Mouse (Mus musculus): ENCODE measurements at regions not wholly inside any gene's neighbourhood (a gene's known extent, or its start where the extent isn't known, plus 50 kb on each side); places are given as distances from the start of the nearest gene placed in this dataset.

GRCm38 (mm10) chr3:128104516-128104915 is 208.4 kb upstream of the Fam241a start:
- DNase-seq = no peak

- DNase-seq = no peak
Observed at GRCm38 (mm10) chr3:128093046-128093445, 196.9 kb upstream of the Fam241a start.

DNA sequence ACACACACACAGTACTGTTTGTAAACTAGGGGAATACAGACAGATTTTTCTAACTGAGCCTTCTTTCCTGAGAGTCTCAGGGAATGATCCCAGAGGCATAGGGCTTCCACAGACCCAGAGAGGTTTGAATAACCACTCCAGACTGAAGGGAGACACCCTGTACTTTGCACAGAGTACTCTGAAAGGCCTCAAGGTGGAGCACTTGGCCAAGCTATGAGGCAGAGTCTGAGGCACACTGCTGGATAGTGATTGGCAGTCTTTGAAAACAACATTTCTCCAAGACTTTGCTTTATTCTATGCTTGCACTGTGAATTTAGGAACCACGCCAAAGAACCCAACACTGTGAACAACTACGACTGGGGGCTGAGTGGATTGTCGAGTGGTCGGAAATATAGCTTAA is 192.1 kb upstream of the Fam241a start:
- DNase-seq = no peak

DNA sequence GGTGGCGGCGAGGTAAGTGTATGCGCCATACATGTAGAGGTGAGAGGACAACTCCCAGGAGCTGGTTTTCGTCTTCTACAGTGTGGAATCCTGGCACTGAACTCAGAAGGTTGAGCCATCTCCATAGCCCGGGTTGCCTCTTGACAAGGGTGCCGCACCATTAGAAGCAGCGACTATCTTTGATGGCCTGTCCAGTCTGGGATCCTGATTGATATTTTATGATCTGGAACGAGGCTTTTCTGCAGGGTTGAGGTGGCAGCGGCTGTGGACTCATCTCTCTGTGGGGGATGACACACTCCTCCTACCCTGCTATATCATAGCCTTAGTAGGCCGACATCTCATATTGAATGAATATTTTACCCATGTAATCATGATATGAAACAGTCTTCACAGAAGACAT is 191.0 kb upstream of the Fam241a start:
- no peak for DNase-seq

- DNase-seq = no peak
Observed at GRCm38 (mm10) chr3:128082463-128082862, 186.3 kb upstream of the Fam241a start.

DNA sequence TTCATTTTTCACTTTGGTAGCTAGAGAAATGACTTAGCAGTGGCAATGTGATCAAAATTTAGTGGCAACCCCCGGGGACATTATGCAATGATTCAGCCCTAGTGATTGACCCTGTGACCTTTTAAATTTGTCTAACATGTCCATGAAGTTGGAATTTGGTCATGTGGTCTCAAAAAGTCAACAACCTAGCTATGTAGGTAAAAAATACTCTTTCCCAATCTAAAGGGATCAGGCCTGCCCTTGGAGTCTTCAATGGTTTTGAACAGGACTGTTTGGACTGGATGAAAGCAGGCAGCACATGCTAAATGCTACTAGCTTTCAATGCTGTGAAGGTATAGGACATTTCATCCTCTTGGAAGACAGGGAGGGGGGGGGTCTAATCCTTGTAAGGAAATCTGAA is 185.3 kb upstream of the Fam241a start:
- DNase-seq = no peak

- DNase-seq = no peak
Observed at GRCm38 (mm10) chr3:128067861-128068260, 171.7 kb upstream of the Fam241a start.

DNA sequence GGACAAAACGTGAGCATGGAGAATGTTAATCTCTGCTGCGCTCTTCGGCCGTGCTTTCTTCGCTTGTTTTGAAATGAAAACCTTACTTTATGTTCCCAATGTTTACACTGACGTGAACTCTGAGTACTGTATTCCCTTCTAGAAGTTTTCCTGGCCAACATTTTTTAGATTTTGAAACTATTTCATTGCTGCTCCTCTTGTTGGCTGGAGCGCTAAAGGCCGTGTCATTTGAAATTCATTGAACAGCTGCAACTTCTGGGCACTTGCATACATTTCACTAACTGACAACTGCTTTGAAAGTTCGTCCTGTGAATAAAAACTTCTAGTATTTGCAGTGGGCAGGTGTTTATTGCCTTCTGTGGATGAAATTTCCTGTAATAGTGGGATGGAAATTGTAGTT is 157.9 kb upstream of the Fam241a start:
- no peak for DNase-seq

DNA sequence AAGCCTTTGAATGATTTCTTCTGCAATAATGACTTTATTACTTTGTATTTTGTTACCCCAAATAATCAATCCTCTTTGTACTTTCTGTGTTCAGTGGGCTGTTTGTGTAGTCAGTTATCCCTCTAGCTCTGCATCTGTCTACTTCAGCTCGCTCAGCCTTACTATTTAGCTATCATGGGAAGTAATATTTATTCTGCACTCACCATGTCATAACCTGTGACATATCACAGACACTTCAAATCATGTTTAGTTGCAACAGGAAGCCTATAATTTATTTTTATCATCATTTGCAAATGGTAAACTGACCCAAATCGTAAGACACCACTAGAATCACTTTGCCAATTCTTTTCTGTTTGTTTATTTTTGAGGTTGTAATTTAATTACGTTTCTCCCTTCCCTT is 147.6 kb upstream of the Fam241a start:
- DNase-seq = no peak

GRCm38 (mm10) chr3:128040407-128041115 is 144.4 kb upstream of the Fam241a start:
- no peak for DNase-seq

DNA sequence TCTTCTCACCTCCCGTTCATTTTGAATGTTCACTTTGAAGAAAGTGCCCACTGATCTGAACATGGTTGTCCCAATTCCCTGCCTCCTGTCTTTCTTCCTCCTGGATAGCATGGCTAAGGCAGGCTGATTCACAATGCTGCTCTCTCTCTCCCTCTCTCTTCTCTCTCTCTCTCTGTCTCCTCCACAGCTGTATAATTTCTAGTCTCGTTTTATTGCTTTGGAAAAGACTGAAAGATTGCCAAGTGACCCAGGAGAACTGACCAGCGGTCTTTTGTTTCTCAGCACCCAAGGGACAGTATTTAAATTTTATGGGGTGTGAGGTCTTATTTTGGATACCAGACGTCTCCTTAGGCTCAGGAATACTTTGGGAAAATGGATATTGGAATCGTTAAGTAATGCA is 143.1 kb upstream of the Fam241a start:
- DNase-seq = no peak

DNA sequence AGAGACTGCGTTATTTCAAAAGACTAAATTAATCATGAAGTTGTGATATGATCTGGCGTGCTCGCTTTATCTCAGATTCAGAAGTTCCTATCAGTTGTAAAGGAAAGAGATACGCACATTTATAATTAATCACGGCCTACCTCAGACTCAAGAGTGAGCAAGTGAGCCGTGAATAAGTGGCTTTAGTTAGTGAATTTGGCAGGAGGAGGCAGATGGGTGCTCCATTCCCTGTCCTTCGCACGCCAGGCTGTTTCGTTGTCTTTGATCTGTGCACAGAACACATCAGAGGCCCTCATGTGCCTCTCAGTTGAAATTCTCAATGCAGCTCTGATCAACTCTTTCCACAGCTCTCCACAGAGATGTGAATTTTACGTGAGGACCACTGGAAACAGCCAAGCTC is 140.4 kb upstream of the Fam241a start:
- DNase-seq = no peak

DNA sequence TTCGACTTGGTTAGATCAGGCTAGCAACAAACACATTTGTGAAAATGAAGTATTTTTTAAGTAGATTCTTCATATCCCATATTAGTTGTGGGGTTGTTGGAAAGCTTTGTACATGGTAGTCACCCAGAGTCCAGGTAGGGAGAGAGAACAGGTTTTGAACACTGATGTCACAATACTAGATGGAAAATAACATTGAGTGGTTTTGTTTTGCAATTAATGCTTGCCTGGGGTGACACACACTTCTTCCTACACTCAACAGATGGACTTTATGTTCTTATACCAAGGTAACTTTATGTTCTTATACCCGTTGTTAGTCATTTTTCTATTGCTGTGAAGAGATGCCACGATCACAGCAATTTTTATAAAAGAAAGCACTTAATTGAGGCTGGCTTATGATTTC is 134.2 kb upstream of the Fam241a start:
- no peak for DNase-seq

- no peak for DNase-seq
Observed at GRCm38 (mm10) chr3:128029565-128029915, 133.4 kb upstream of the Fam241a start.

DNA sequence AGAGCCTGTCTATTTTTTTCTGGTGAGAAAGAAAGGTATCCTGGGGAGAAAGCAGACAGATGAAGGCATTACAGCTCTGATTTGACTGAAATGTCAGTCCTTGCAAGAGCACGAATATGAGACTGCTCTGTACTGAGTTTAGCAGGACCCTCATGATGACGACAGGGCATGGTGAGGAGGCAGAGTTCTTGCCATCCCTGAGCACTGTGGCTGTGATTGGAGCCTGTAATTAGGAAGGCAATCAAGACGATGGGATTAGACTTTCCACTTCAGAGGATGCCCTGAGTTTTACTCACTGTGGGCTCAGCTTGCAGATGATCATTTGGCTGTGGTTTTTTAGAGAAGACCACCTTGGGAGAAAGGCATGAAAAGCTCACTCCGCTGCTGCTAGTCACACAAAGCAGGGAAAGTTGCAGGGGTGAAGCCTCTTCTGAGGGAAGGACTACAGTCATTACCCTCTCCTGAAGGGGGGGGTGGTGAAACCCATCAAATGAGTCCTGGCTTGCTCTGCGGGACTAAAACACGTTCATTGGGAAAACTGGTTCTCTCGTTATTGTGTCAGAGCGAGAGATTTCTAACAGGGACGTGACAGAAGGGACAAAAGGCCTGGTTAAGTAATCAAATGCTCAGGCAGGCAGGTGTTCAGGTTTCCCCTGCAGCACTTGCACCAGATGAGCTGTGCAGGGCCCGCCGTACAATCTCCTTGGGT is 132.9 kb upstream of the Fam241a start:
- no peak for DNase-seq

DNA sequence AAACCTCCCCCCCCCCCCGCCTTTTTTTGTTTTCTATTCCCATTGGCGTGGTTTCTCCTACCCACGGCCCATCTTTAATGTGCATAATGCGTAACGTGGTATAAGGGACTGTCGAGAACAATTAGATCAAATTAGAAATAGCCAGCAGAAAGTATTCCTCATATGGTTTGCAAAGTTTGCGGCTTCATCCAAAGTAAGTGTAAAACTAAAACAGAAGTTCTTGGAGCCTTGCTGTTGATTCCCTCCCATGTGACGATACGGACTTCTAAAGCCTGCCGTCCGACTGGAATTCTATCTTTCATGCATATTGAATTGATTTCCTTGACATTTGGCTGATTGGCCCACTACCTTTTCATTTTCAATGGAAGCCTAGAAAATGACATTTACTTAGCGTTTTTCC is 128.7 kb upstream of the Fam241a start:
- DNase-seq = no peak

- DNase-seq = no peak
Observed at GRCm38 (mm10) chr3:128014909-128015308, 118.8 kb upstream of the Fam241a start.

GRCm38 (mm10) chr3:128002905-128003641 is 106.9 kb upstream of the Fam241a start:
- no peak for DNase-seq

DNA sequence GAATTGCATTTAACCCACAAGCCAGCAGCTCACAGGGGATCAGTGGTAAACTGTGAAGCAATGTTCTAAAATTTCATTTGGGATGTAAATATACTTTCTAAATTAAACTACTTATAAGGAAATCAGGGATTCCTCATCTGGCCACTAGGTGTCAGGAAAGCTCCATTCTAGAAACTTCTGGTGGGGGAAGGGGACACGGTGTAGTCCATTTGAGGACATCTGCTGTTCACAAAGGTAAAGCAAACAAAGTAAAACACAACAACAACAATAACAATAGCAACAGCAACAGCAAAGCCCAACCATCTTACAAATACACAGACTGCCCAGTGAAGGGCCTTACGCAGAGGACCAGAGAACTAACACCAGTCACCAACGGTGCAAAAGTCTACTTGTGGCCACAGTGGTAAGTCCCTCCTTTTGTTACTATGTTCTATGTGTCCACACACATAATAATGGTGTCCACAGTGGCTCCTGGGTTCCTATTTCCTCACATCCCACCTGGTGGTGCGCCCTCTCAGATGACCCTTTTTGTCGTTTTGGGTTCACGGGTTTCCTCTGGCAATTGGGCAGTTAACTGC is 105.9 kb upstream of the Fam241a start:
- DNase-seq = no peak

GRCm38 (mm10) chr3:127995678-127996077 is 99.6 kb upstream of the Fam241a start:
- no peak for DNase-seq

GRCm38 (mm10) chr3:127987583-127987982 is 91.5 kb upstream of the Fam241a start:
- DNase-seq = no peak

- DNase-seq = no peak
Observed at GRCm38 (mm10) chr3:127985165-127985564, 89.0 kb upstream of the Fam241a start.

DNA sequence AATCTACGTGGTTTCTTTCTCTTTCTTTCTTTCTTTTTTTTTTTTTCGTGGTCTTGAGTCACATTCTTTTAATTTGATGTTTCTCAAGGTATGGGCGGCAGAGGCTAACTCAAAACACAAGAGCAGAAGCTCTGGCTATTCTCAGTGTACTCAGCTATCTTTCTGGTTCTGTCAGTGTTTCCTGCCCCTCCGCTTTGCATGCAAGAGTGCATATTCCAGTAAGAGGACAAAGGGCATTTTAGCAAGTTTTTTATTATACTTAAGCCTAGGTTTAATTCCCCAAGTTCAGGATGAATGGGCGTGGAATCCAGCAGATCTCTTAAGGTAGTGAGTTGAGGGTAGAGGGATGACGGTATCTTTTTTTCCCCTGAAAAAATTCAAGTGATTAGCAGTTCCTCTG is 81.1 kb upstream of the Fam241a start:
- DNase-seq = no peak

- peak; percentile 6 for DNase-seq
Observed at GRCm38 (mm10) chr3:127970891-127971290, 74.8 kb upstream of the Fam241a start.

All from cerebellum, adult 9-11 months (tissue).